Mouse (Mus musculus): Measurements from ENCODE around the gene Crim1. TPM values are rescaled to one million over a fixed set of nuclear protein-coding genes. Genes with fewer than 3 reads are reported as not detected.

Gene Crim1
- polyA plus RNA-seq, 1 experiment from 2014 or later = 5.8 TPM

GRCm38 (mm10) chr17:78364555-78365302 lies 164.7 kb downstream of the Crim1 start:
- H3K4me1 ChIP-seq (replicated peaks; ENCODE audit: control insufficient read depth, insufficient read depth, low read length) = no peaks in the 10 kb centered on the region
- H3K4me2 ChIP-seq (replicated peaks; ENCODE audit: low read depth, low read length) = no peak overlapping the region
- no peak overlapping the region for H3K27ac ChIP-seq (ENCODE audit: low read depth, low read length)
- no peaks in the 10 kb centered on the region for H3K36me3 ChIP-seq (ENCODE audit: control insufficient read depth, insufficient read depth, low read length)
- H3K4me3 ChIP-seq (ENCODE audit: low read depth, low read length) = no peak overlapping the region
- DNase-seq (ENCODE audit: low spot score) (no peak), ATAC-seq (ENCODE audit: low FRiP score) (no peak)
- 86% methylated on average over 23 of the region's 23 CpGs for WGBS
- H3K27me3 ChIP-seq (ENCODE audit: control insufficient read depth, insufficient read depth, low read length) = no peaks in the 10 kb centered on the region
- H3K9ac ChIP-seq (ENCODE audit: low read depth, low read length) = no peak overlapping the region
- no peaks in the 10 kb centered on the region for H3K9me3 ChIP-seq (ENCODE audit: control insufficient read depth, low read length)

- no peaks in the 10 kb centered on the region for H3K36me3 ChIP-seq (ENCODE audit: control insufficient read depth, insufficient read depth, low read length)
- H3K27ac ChIP-seq (ENCODE audit: low read depth, low read length) = no peak overlapping the region
- H3K9me3 ChIP-seq (ENCODE audit: control insufficient read depth, low read length) = no peaks in the 10 kb centered on the region
- H3K4me3 ChIP-seq (ENCODE audit: low read depth, low read length) = no peak overlapping the region
- H3K27me3 ChIP-seq (ENCODE audit: control insufficient read depth, insufficient read depth, low read length) = no peaks in the 10 kb centered on the region
- ATAC-seq (ENCODE audit: low FRiP score) (no peak), DNase-seq (ENCODE audit: low spot score) (no peak)
- no peaks in the 10 kb centered on the region for H3K4me1 ChIP-seq (replicated peaks; ENCODE audit: control insufficient read depth, insufficient read depth, low read length)
- H3K4me2 ChIP-seq (replicated peaks; ENCODE audit: low read depth, low read length) = no peak overlapping the region
- H3K9ac ChIP-seq (ENCODE audit: low read depth, low read length) = no peak overlapping the region
- WGBS = 88% methylated on average over 7 of the region's 7 CpGs
These were observed 166.0 kb downstream of the Crim1 start for GRCm38 (mm10) chr17:78366070-78366469.

- 0 out of 2 replicates have a peak, but pooled peaks cover 2% of the 10 kb centered on the region for H3K36me3 ChIP-seq (ENCODE audit: control insufficient read depth, insufficient read depth, low read length)
- H3K27ac ChIP-seq (ENCODE audit: low read depth, low read length) = no peak overlapping the region
- 90% methylated on average over 8 of the region's 8 CpGs for WGBS
- no peaks in the 10 kb centered on the region for H3K27me3 ChIP-seq (ENCODE audit: control insufficient read depth, insufficient read depth, low read length)
- no peak overlapping the region for H3K4me3 ChIP-seq (ENCODE audit: low read depth, low read length)
- no peaks in the 10 kb centered on the region for H3K9me3 ChIP-seq (ENCODE audit: control insufficient read depth, low read length)
- no peak overlapping the region for H3K4me2 ChIP-seq (replicated peaks; ENCODE audit: low read depth, low read length)
- DNase-seq (ENCODE audit: low spot score) (no peak), ATAC-seq (ENCODE audit: low FRiP score) (no peak)
- H3K4me1 ChIP-seq (replicated peaks; ENCODE audit: control insufficient read depth, insufficient read depth, low read length) = no peaks in the 10 kb centered on the region
- no peak overlapping the region for H3K9ac ChIP-seq (ENCODE audit: low read depth, low read length)
These were observed 168.4 kb downstream of the Crim1 start for GRCm38 (mm10) chr17:78368481-78368880.

- 100% methylated on average over 1 of the region's 1 CpGs for WGBS
- no peaks in the 10 kb centered on the region for H3K27me3 ChIP-seq (ENCODE audit: control insufficient read depth, insufficient read depth, low read length)
- ATAC-seq (ENCODE audit: low FRiP score) (no peak), DNase-seq (ENCODE audit: low spot score) (no peak)
- H3K4me2 ChIP-seq (replicated peaks; ENCODE audit: low read depth, low read length) = no peak overlapping the region
- H3K36me3 ChIP-seq (ENCODE audit: control insufficient read depth, insufficient read depth, low read length) = 0 out of 2 replicates have a peak, but pooled peaks cover 2% of the 10 kb centered on the region
- H3K9ac ChIP-seq (ENCODE audit: low read depth, low read length) = no peak overlapping the region
- no peaks in the 10 kb centered on the region for H3K9me3 ChIP-seq (ENCODE audit: control insufficient read depth, low read length)
- no peak overlapping the region for H3K4me3 ChIP-seq (ENCODE audit: low read depth, low read length)
- H3K27ac ChIP-seq (ENCODE audit: low read depth, low read length) = no peak overlapping the region
- H3K4me1 ChIP-seq (replicated peaks; ENCODE audit: control insufficient read depth, insufficient read depth, low read length) = no peaks in the 10 kb centered on the region
These were observed 170.4 kb downstream of the Crim1 start for GRCm38 (mm10) chr17:78370445-78370844.

- DNase-seq (ENCODE audit: low spot score) (no peak), ATAC-seq (ENCODE audit: low FRiP score) (no peak)
- WGBS = 91% methylated on average over 6 of the region's 6 CpGs
- no peak overlapping the region for H3K4me3 ChIP-seq (ENCODE audit: low read depth, low read length)
- H3K36me3 ChIP-seq (ENCODE audit: control insufficient read depth, insufficient read depth, low read length) = 0 out of 2 replicates have a peak, but pooled peaks cover 2% of the 10 kb centered on the region
- no peak overlapping the region for H3K27ac ChIP-seq (ENCODE audit: low read depth, low read length)
- no peaks in the 10 kb centered on the region for H3K9me3 ChIP-seq (ENCODE audit: control insufficient read depth, low read length)
- H3K9ac ChIP-seq (ENCODE audit: low read depth, low read length) = no peak overlapping the region
- no peak overlapping the region for H3K4me2 ChIP-seq (replicated peaks; ENCODE audit: low read depth, low read length)
- H3K4me1 ChIP-seq (replicated peaks; ENCODE audit: control insufficient read depth, insufficient read depth, low read length) = no peaks in the 10 kb centered on the region
- no peaks in the 10 kb centered on the region for H3K27me3 ChIP-seq (ENCODE audit: control insufficient read depth, insufficient read depth, low read length)
These were observed 173.1 kb downstream of the Crim1 start for GRCm38 (mm10) chr17:78373174-78373573.

- Histone ChIP-seq H3K36me3 (ENCODE audit: control insufficient read depth, insufficient read depth, low read length) (0 out of 2 replicates have a peak, but pooled peaks cover 2% of the 10 kb centered on the region), H3K27ac (ENCODE audit: low read depth, low read length) (no peak overlapping the region), H3K4me2 (replicated peaks; ENCODE audit: low read depth, low read length) (no peak overlapping the region), H3K4me1 (replicated peaks; ENCODE audit: control insufficient read depth, insufficient read depth, low read length) (no peaks in the 10 kb centered on the region), H3K27me3 (ENCODE audit: control insufficient read depth, insufficient read depth, low read length) (no peaks in the 10 kb centered on the region), H3K9me3 (ENCODE audit: control insufficient read depth, low read length) (no peaks in the 10 kb centered on the region), H3K9ac (ENCODE audit: low read depth, low read length) (no peak overlapping the region), H3K4me3 (ENCODE audit: low read depth, low read length) (no peak overlapping the region)
- DNase-seq (ENCODE audit: low spot score) (no peak), ATAC-seq (ENCODE audit: low FRiP score) (no peak)
- WGBS = 90% methylated on average over 8 of the region's 8 CpGs
These were observed 173.8 kb downstream of the Crim1 start for GRCm38 (mm10) chr17:78373849-78374248.

GRCm38 (mm10) chr17:78374756-78375155 lies 174.7 kb downstream of the Crim1 start:
- WGBS = 45% methylated on average over 10 of the region's 10 CpGs
- H3K9me3 ChIP-seq (ENCODE audit: control insufficient read depth, low read length) = no peaks in the 10 kb centered on the region
- H3K4me3 ChIP-seq (ENCODE audit: low read depth, low read length) = no peak overlapping the region
- H3K4me1 ChIP-seq (replicated peaks; ENCODE audit: control insufficient read depth, insufficient read depth, low read length) = no peaks in the 10 kb centered on the region
- ATAC-seq (ENCODE audit: low FRiP score) (no peak), DNase-seq (ENCODE audit: low spot score) (peak; percentile 22)
- H3K27me3 ChIP-seq (ENCODE audit: control insufficient read depth, insufficient read depth, low read length) = no peaks in the 10 kb centered on the region
- H3K36me3 ChIP-seq (ENCODE audit: control insufficient read depth, insufficient read depth, low read length) = 0 out of 2 replicates have a peak, but pooled peaks cover 2% of the 10 kb centered on the region
- H3K9ac ChIP-seq (ENCODE audit: low read depth, low read length) = no peak overlapping the region
- no peak overlapping the region for H3K27ac ChIP-seq (ENCODE audit: low read depth, low read length)
- H3K4me2 ChIP-seq (replicated peaks; ENCODE audit: low read depth, low read length) = no peak overlapping the region

GRCm38 (mm10) chr17:78376587-78376986 lies 176.5 kb downstream of the Crim1 start:
- no peak overlapping the region for H3K27ac ChIP-seq (ENCODE audit: low read depth, low read length)
- H3K27me3 ChIP-seq (ENCODE audit: control insufficient read depth, insufficient read depth, low read length) = no peaks in the 10 kb centered on the region
- no peak overlapping the region for H3K9ac ChIP-seq (ENCODE audit: low read depth, low read length)
- H3K4me2 ChIP-seq (replicated peaks; ENCODE audit: low read depth, low read length) = no peak overlapping the region
- H3K4me1 ChIP-seq (replicated peaks; ENCODE audit: control insufficient read depth, insufficient read depth, low read length) = no peaks in the 10 kb centered on the region
- WGBS = 77% methylated on average over 8 of the region's 8 CpGs
- no peak overlapping the region for H3K4me3 ChIP-seq (ENCODE audit: low read depth, low read length)
- DNase-seq (ENCODE audit: low spot score) = no peak
- H3K9me3 ChIP-seq (ENCODE audit: control insufficient read depth, low read length) = no peaks in the 10 kb centered on the region
- no peak for ATAC-seq (ENCODE audit: low FRiP score)
- H3K36me3 ChIP-seq (ENCODE audit: control insufficient read depth, insufficient read depth, low read length) = 0 out of 2 replicates have a peak, but pooled peaks cover 2% of the 10 kb centered on the region

GRCm38 (mm10) chr17:78379079-78379729 lies 179.2 kb downstream of the Crim1 start:
- H3K4me2 ChIP-seq (replicated peaks; ENCODE audit: low read depth, low read length) = no peak overlapping the region
- no peaks in the 10 kb centered on the region for H3K36me3 ChIP-seq (ENCODE audit: control insufficient read depth, insufficient read depth, low read length)
- no peak overlapping the region for H3K27ac ChIP-seq (ENCODE audit: low read depth, low read length)
- WGBS = 91% methylated on average over 8 of the region's 8 CpGs
- no peak for ATAC-seq (ENCODE audit: low FRiP score)
- H3K4me3 ChIP-seq (ENCODE audit: low read depth, low read length) = no peak overlapping the region
- no peak for DNase-seq (ENCODE audit: low spot score)
- H3K4me1 ChIP-seq (replicated peaks; ENCODE audit: control insufficient read depth, insufficient read depth, low read length) = no peaks in the 10 kb centered on the region
- H3K9ac ChIP-seq (ENCODE audit: low read depth, low read length) = no peak overlapping the region
- no peaks in the 10 kb centered on the region for H3K9me3 ChIP-seq (ENCODE audit: control insufficient read depth, low read length)
- H3K27me3 ChIP-seq (ENCODE audit: control insufficient read depth, insufficient read depth, low read length) = no peaks in the 10 kb centered on the region
